Mouse (Mus musculus): ENCODE data around the gene Pon1. TPM values are rescaled to one million over a fixed set of nuclear protein-coding genes. Genes with fewer than 3 reads are reported as not detected.

Pon1 gene
- polyA plus RNA-seq, 1 experiment from 2014 or later: 0.08 TPM

GRCm38 (mm10) chr6:5188036-5188435 lies 5.7 kb downstream of the Pon1 start:
- Histone ChIP-seq H3K9me3 (ENCODE audit: control insufficient read depth, low read length) (no peaks in the 10 kb centered on the region), H3K27me3 (ENCODE audit: control insufficient read depth, insufficient read depth, low read length) (no peaks in the 10 kb centered on the region), H3K36me3 (ENCODE audit: control insufficient read depth, insufficient read depth, low read length) (no peaks in the 10 kb centered on the region), H3K4me2 (no peak overlapping the region), H3K4me1 (ENCODE audit: control insufficient read depth, insufficient read depth, low read length) (no peaks in the 10 kb centered on the region), H3K4me3 (ENCODE audit: low read depth, low read length) (no peak overlapping the region), H3K27ac (ENCODE audit: low read depth, low read length) (no peak overlapping the region), H3K9ac (ENCODE audit: low read length) (no peak overlapping the region)
- 89% methylated on average over 5 of the region's 5 CpGs for WGBS
- DNase-seq (ENCODE audit: low spot score, missing footprints): no peak
- ATAC-seq (ENCODE audit: low FRiP score): no peak

GRCm38 (mm10) chr6:5187586-5187985 lies 6.2 kb downstream of the Pon1 start:
- WGBS: 93% methylated on average over 6 of the region's 6 CpGs

GRCm38 (mm10) chr6:5186229-5186950 lies 7.4 kb downstream of the Pon1 start:
- H3K4me1 ChIP-seq (ENCODE audit: control insufficient read depth, insufficient read depth, low read length): no peaks in the 10 kb centered on the region
- DNase-seq (ENCODE audit: low spot score, missing footprints): peak; percentile 76
- H3K36me3 ChIP-seq (ENCODE audit: control insufficient read depth, insufficient read depth, low read length): no peaks in the 10 kb centered on the region
- no peak for ATAC-seq (ENCODE audit: low FRiP score)
- H3K4me2 ChIP-seq: no peak overlapping the region
- H3K4me3 ChIP-seq (ENCODE audit: low read depth, low read length): no peak overlapping the region
- no peaks in the 10 kb centered on the region for H3K9me3 ChIP-seq (ENCODE audit: control insufficient read depth, low read length)
- 88% methylated on average over 7 of the region's 7 CpGs for WGBS
- no peak overlapping the region for H3K9ac ChIP-seq (ENCODE audit: low read length)
- H3K27me3 ChIP-seq (ENCODE audit: control insufficient read depth, insufficient read depth, low read length): no peaks in the 10 kb centered on the region
- H3K27ac ChIP-seq (ENCODE audit: low read depth, low read length): no peak overlapping the region

More at GRCm38 (mm10) chr6:5187586-5187985, 6.2 kb downstream of the Pon1 start:
- H3K4me1 ChIP-seq (ENCODE audit: control insufficient read depth, insufficient read depth, low read length): no peaks in the 10 kb centered on the region
- H3K4me2 ChIP-seq: no peak overlapping the region
- no peak for DNase-seq (ENCODE audit: low spot score, missing footprints)
- no peak overlapping the region for H3K27ac ChIP-seq (ENCODE audit: low read depth, low read length)
- no peaks in the 10 kb centered on the region for H3K36me3 ChIP-seq (ENCODE audit: control insufficient read depth, insufficient read depth, low read length)
- ATAC-seq (ENCODE audit: low FRiP score): no peak
- H3K27me3 ChIP-seq (ENCODE audit: control insufficient read depth, insufficient read depth, low read length): no peaks in the 10 kb centered on the region
- no peaks in the 10 kb centered on the region for H3K9me3 ChIP-seq (ENCODE audit: control insufficient read depth, low read length)
- no peak overlapping the region for H3K4me3 ChIP-seq (ENCODE audit: low read depth, low read length)
- no peak overlapping the region for H3K9ac ChIP-seq (ENCODE audit: low read length)

GRCm38 (mm10) chr6:5180645-5181044 lies 13.1 kb downstream of the Pon1 start:
- Histone ChIP-seq H3K36me3 (ENCODE audit: control insufficient read depth, insufficient read depth, low read length) (no peaks in the 10 kb centered on the region), H3K27ac (ENCODE audit: low read depth, low read length) (no peak overlapping the region), H3K4me3 (ENCODE audit: low read depth, low read length) (no peak overlapping the region), H3K4me1 (ENCODE audit: control insufficient read depth, insufficient read depth, low read length) (no peaks in the 10 kb centered on the region), H3K9me3 (ENCODE audit: control insufficient read depth, low read length) (no peaks in the 10 kb centered on the region), H3K4me2 (no peak overlapping the region), H3K9ac (ENCODE audit: low read length) (no peak overlapping the region), H3K27me3 (ENCODE audit: control insufficient read depth, insufficient read depth, low read length) (no peaks in the 10 kb centered on the region)
- ATAC-seq (ENCODE audit: low FRiP score) (no peak), DNase-seq (ENCODE audit: low spot score, missing footprints) (peak; percentile 51)
- WGBS: 83% methylated on average over 5 of the region's 5 CpGs

- no peak for ATAC-seq (ENCODE audit: low FRiP score)
- no peaks in the 10 kb centered on the region for H3K36me3 ChIP-seq (ENCODE audit: control insufficient read depth, insufficient read depth, low read length)
- no peak overlapping the region for H3K4me3 ChIP-seq (ENCODE audit: low read depth, low read length)
- no peak for DNase-seq (ENCODE audit: low spot score, missing footprints)
- no peaks in the 10 kb centered on the region for H3K9me3 ChIP-seq (ENCODE audit: control insufficient read depth, low read length)
- H3K9ac ChIP-seq (ENCODE audit: low read length): no peak overlapping the region
- no peaks in the 10 kb centered on the region for H3K4me1 ChIP-seq (ENCODE audit: control insufficient read depth, insufficient read depth, low read length)
- no peak overlapping the region for H3K4me2 ChIP-seq
- H3K27me3 ChIP-seq (ENCODE audit: control insufficient read depth, insufficient read depth, low read length): no peaks in the 10 kb centered on the region
- 89% methylated on average over 6 of the region's 6 CpGs for WGBS
- H3K27ac ChIP-seq (ENCODE audit: low read depth, low read length): no peak overlapping the region
Measured at GRCm38 (mm10) chr6:5179189-5179588, 14.6 kb downstream of the Pon1 start.

GRCm38 (mm10) chr6:5177967-5178891 lies 15.5 kb downstream of the Pon1 start:
- H3K36me3 ChIP-seq (ENCODE audit: control insufficient read depth, insufficient read depth, low read length): no peaks in the 10 kb centered on the region
- ATAC-seq (ENCODE audit: low FRiP score) (peak; percentile 65; the same call in 1 of the 2 replicates), DNase-seq (ENCODE audit: low spot score, missing footprints) (peak; percentile 90)
- WGBS: 47% methylated on average over 19 of the region's 19 CpGs
- H3K9me3 ChIP-seq (ENCODE audit: control insufficient read depth, low read length): no peaks in the 10 kb centered on the region
- H3K9ac ChIP-seq (ENCODE audit: low read length): no peak overlapping the region
- no peak overlapping the region for H3K4me3 ChIP-seq (ENCODE audit: low read depth, low read length)
- no peaks in the 10 kb centered on the region for H3K27me3 ChIP-seq (ENCODE audit: control insufficient read depth, insufficient read depth, low read length)
- H3K27ac ChIP-seq (ENCODE audit: low read depth, low read length): no peak overlapping the region
- peak overlapping the region; percentile 1; the same call in 1 of the 2 replicates for H3K4me2 ChIP-seq
- no peaks in the 10 kb centered on the region for H3K4me1 ChIP-seq (ENCODE audit: control insufficient read depth, insufficient read depth, low read length)

GRCm38 (mm10) chr6:5174179-5174812 lies 19.4 kb downstream of the Pon1 start:
- Histone ChIP-seq H3K9me3 (ENCODE audit: control insufficient read depth, low read length) (no peaks in the 10 kb centered on the region), H3K36me3 (ENCODE audit: control insufficient read depth, insufficient read depth, low read length) (no peaks in the 10 kb centered on the region), H3K4me3 (ENCODE audit: low read depth, low read length) (no peak overlapping the region), H3K4me1 (ENCODE audit: control insufficient read depth, insufficient read depth, low read length) (no peaks in the 10 kb centered on the region), H3K4me2 (no peak overlapping the region), H3K27ac (ENCODE audit: low read depth, low read length) (no peak overlapping the region), H3K27me3 (ENCODE audit: control insufficient read depth, insufficient read depth, low read length) (no peaks in the 10 kb centered on the region), H3K9ac (ENCODE audit: low read length) (no peak overlapping the region)
- ATAC-seq (ENCODE audit: low FRiP score) (no peak), DNase-seq (ENCODE audit: low spot score, missing footprints) (no peak)
- 91% methylated on average over 10 of the region's 10 CpGs for WGBS

- 73% methylated on average over 9 of the region's 9 CpGs for WGBS
- H3K4me1 ChIP-seq (ENCODE audit: control insufficient read depth, insufficient read depth, low read length): no peaks in the 10 kb centered on the region
- H3K27me3 ChIP-seq (ENCODE audit: control insufficient read depth, insufficient read depth, low read length): no peaks in the 10 kb centered on the region
Measured at GRCm38 (mm10) chr6:5172571-5172970, 21.2 kb downstream of the Pon1 start.

More at GRCm38 (mm10) chr6:5172571-5172970, 21.2 kb downstream of the Pon1 start:
- ATAC-seq (ENCODE audit: low FRiP score): 0 out of 2 replicates have a peak, but pooled peaks have one; percentile 19
- H3K9ac ChIP-seq (ENCODE audit: low read length): no peak overlapping the region
- H3K9me3 ChIP-seq (ENCODE audit: control insufficient read depth, low read length): no peaks in the 10 kb centered on the region
- no peak for DNase-seq (ENCODE audit: low spot score, missing footprints)
- no peak overlapping the region for H3K4me3 ChIP-seq (ENCODE audit: low read depth, low read length)
- H3K4me2 ChIP-seq: no peak overlapping the region
- no peak overlapping the region for H3K27ac ChIP-seq (ENCODE audit: low read depth, low read length)
- H3K36me3 ChIP-seq (ENCODE audit: control insufficient read depth, insufficient read depth, low read length): no peaks in the 10 kb centered on the region
